Mouse (Mus musculus): Measurements from ENCODE around the gene Gpr152. TPM values are rescaled to one million over a fixed set of nuclear protein-coding genes. Genes with fewer than 3 reads are reported as not detected.
"Not testable (repeated sequence)": the region's sequence is repeated elsewhere in the genome, so short reads cannot be mapped to it uniquely, and the experiment has no call there.

The Gpr152 gene
- polyA plus RNA-seq, 1 experiment from 2014 or later, result not detected

- H3K9ac ChIP-seq (ENCODE audit: low read length), result no peak overlapping the region
- 81% methylated on average over 2 of the region's 2 CpGs for WGBS
- peaks cover 55% of the 10 kb centered on the region for H3K36me3 ChIP-seq (ENCODE audit: control insufficient read depth, insufficient read depth, low read length)
- peaks cover 10 to 14% of the 10 kb centered on the region in 2 experiments for H3K4me1 ChIP-seq (ENCODE audit: control insufficient read depth in 2 of 2, insufficient read depth in 2 of 2, low read length in 2 of 2)
- H3K4me2 ChIP-seq (ENCODE audit: low read length), result no peak overlapping the region
- H3K4me3 ChIP-seq (ENCODE audit: control insufficient read depth in 1 of 2, insufficient read depth in 1 of 2, low read depth in 1 of 2, low read length in 2 of 2), result no peak overlapping the region
- H3K27me3 ChIP-seq (ENCODE audit: control insufficient read depth, insufficient read depth, low read length), result no peaks in the 10 kb centered on the region
- H3K27ac ChIP-seq (replicated peaks in 1 of 2; ENCODE audit: control insufficient read depth in 1 of 2, insufficient read depth in 1 of 2, low read depth in 2 of 2, low read length in 2 of 2), result no peak overlapping the region
- H3K9me3 ChIP-seq (ENCODE audit: control insufficient read depth, low read length), result no peaks in the 10 kb centered on the region
- no peak for ATAC-seq (ENCODE audit: insufficient number of reproducible peaks, insufficient read depth, low FRiP score, low read depth)
Measured at GRCm38 (mm10) chr19:4131768-4132167, 7.8 kb upstream of the Gpr152 start.

- Histone ChIP-seq H3K9me3 (ENCODE audit: control insufficient read depth, low read length) (no peaks in the 10 kb centered on the region), H3K27me3 (ENCODE audit: control insufficient read depth, insufficient read depth, low read length) (0 out of 2 replicates have a peak, but pooled peaks cover 7% of the 10 kb centered on the region), H3K4me2 (ENCODE audit: low read length) (no peak overlapping the region), H3K9ac (ENCODE audit: low read length) (no peak overlapping the region), H3K4me3 (ENCODE audit: control insufficient read depth in 1 of 2, insufficient read depth in 1 of 2, low read depth in 1 of 2, low read length in 2 of 2) (no peak overlapping the region), H3K36me3 (ENCODE audit: control insufficient read depth, insufficient read depth, low read length) (peaks cover 38% of the 10 kb centered on the region), H3K4me1 (ENCODE audit: control insufficient read depth in 2 of 2, insufficient read depth in 2 of 2, low read length in 2 of 2) (peaks cover 8 to 9% of the 10 kb centered on the region in 2 experiments; a peak in 3 of 4 replicates), H3K27ac (replicated peaks in 1 of 2; ENCODE audit: control insufficient read depth in 1 of 2, insufficient read depth in 1 of 2, low read depth in 2 of 2, low read length in 2 of 2) (no peak overlapping the region)
- WGBS, result 82% methylated on average over 4 of the region's 4 CpGs
- ATAC-seq (ENCODE audit: insufficient number of reproducible peaks, insufficient read depth, low FRiP score, low read depth), result no peak
Measured at GRCm38 (mm10) chr19:4134354-4134753, 5.2 kb upstream of the Gpr152 start.

- not testable (repeated sequence) for H3K4me2 ChIP-seq (ENCODE audit: low read length); H3K9me3 ChIP-seq (ENCODE audit: control insufficient read depth, low read length); H3K4me3 ChIP-seq (ENCODE audit: control insufficient read depth in 1 of 2, insufficient read depth in 1 of 2, low read depth in 1 of 2, low read length in 2 of 2); ATAC-seq (ENCODE audit: insufficient number of reproducible peaks, insufficient read depth, low FRiP score, low read depth); H3K27me3 ChIP-seq (ENCODE audit: control insufficient read depth, insufficient read depth, low read length); H3K4me1 ChIP-seq (ENCODE audit: control insufficient read depth in 2 of 2, insufficient read depth in 2 of 2, low read length in 2 of 2); H3K9ac ChIP-seq (ENCODE audit: low read length); H3K27ac ChIP-seq (replicated peaks in 1 of 2; ENCODE audit: control insufficient read depth in 1 of 2, insufficient read depth in 1 of 2, low read depth in 2 of 2, low read length in 2 of 2)
- 79% methylated on average over 6 of the region's 6 CpGs for WGBS
- peaks cover 29% of the 10 kb centered on the region for H3K36me3 ChIP-seq (ENCODE audit: control insufficient read depth, insufficient read depth, low read length)
Measured at GRCm38 (mm10) chr19:4135229-4135962, 4.2 kb upstream of the Gpr152 start.

DNA sequence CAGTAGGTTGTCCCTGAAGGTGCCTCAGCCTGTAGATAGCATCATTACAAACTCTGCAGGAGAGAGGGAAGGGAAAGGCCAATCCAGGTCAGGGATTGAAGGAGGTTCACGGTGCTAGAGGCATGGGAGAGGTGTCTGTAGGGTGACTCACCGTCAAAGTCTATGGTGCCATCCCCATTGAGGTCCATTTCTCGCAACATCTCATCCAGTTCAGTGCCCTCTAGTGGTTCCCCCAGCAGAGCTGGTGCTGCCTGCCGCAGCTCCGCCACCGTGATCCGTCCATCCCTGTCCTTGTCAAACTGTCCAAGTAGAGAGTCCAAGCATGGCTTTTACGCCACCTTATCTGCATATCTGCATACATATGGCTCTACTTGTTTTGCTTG is 3.6 kb upstream of the Gpr152 start:
- H3K9me3 ChIP-seq (ENCODE audit: control insufficient read depth, low read length); H3K27ac ChIP-seq (replicated peaks in 1 of 2; ENCODE audit: control insufficient read depth in 1 of 2, insufficient read depth in 1 of 2, low read depth in 2 of 2, low read length in 2 of 2); ATAC-seq (ENCODE audit: insufficient number of reproducible peaks, insufficient read depth, low FRiP score, low read depth); H3K27me3 ChIP-seq (ENCODE audit: control insufficient read depth, insufficient read depth, low read length); H3K4me2 ChIP-seq (ENCODE audit: low read length); H3K4me1 ChIP-seq (ENCODE audit: control insufficient read depth in 2 of 2, insufficient read depth in 2 of 2, low read length in 2 of 2); H3K9ac ChIP-seq (ENCODE audit: low read length); H3K4me3 ChIP-seq (ENCODE audit: control insufficient read depth in 1 of 2, insufficient read depth in 1 of 2, low read depth in 1 of 2, low read length in 2 of 2): not testable (repeated sequence)
- whole genome bisulfite sequencing, result 14% methylated on average over 7 of the region's 8 CpGs
- H3K36me3 ChIP-seq (ENCODE audit: control insufficient read depth, insufficient read depth, low read length), result peaks cover 25% of the 10 kb centered on the region

- 0 out of 2 replicates have a peak, but pooled peaks cover 7% of the 10 kb centered on the region for H3K27me3 ChIP-seq (ENCODE audit: control insufficient read depth, insufficient read depth, low read length)
- H3K4me3 ChIP-seq (ENCODE audit: control insufficient read depth in 1 of 2, insufficient read depth in 1 of 2, low read depth in 1 of 2, low read length in 2 of 2), result no peak overlapping the region
- H3K9ac ChIP-seq (ENCODE audit: low read length), result no peak overlapping the region
- H3K36me3 ChIP-seq (ENCODE audit: control insufficient read depth, insufficient read depth, low read length), result peaks cover 20% of the 10 kb centered on the region
- no peaks in the 10 kb centered on the region; a peak in 1 of 4 replicates for H3K4me1 ChIP-seq (ENCODE audit: control insufficient read depth in 2 of 2, insufficient read depth in 2 of 2, low read length in 2 of 2)
- 81% methylated on average over 5 of the region's 5 CpGs for WGBS
- H3K4me2 ChIP-seq (ENCODE audit: low read length), result no peak overlapping the region
- no peak for ATAC-seq (ENCODE audit: insufficient number of reproducible peaks, insufficient read depth, low FRiP score, low read depth)
- no peaks in the 10 kb centered on the region for H3K9me3 ChIP-seq (ENCODE audit: control insufficient read depth, low read length)
- no peak overlapping the region for H3K27ac ChIP-seq (replicated peaks in 1 of 2; ENCODE audit: control insufficient read depth in 1 of 2, insufficient read depth in 1 of 2, low read depth in 2 of 2, low read length in 2 of 2)
Measured at GRCm38 (mm10) chr19:4136463-4136862, 3.1 kb upstream of the Gpr152 start.

GRCm38 (mm10) chr19:4137913-4138312 is 1.7 kb upstream of the Gpr152 start:
- H3K36me3 ChIP-seq (ENCODE audit: control insufficient read depth, insufficient read depth, low read length), result peaks cover 5% of the 10 kb centered on the region
- no peak for ATAC-seq (ENCODE audit: insufficient number of reproducible peaks, insufficient read depth, low FRiP score, low read depth)
- no peak overlapping the region for H3K4me3 ChIP-seq (ENCODE audit: control insufficient read depth in 1 of 2, insufficient read depth in 1 of 2, low read depth in 1 of 2, low read length in 2 of 2)
- 0 out of 2 replicates have a peak, but pooled peaks cover 7% of the 10 kb centered on the region for H3K27me3 ChIP-seq (ENCODE audit: control insufficient read depth, insufficient read depth, low read length)
- H3K27ac ChIP-seq (replicated peaks in 1 of 2; ENCODE audit: control insufficient read depth in 1 of 2, insufficient read depth in 1 of 2, low read depth in 2 of 2, low read length in 2 of 2), result no peak overlapping the region
- no peak overlapping the region for H3K9ac ChIP-seq (ENCODE audit: low read length)
- no peaks in the 10 kb centered on the region; a peak in 1 of 4 replicates for H3K4me1 ChIP-seq (ENCODE audit: control insufficient read depth in 2 of 2, insufficient read depth in 2 of 2, low read length in 2 of 2)
- H3K9me3 ChIP-seq (ENCODE audit: control insufficient read depth, low read length), result no peaks in the 10 kb centered on the region
- 87% methylated on average over 5 of the region's 5 CpGs for WGBS
- no peak overlapping the region for H3K4me2 ChIP-seq (ENCODE audit: low read length)

GRCm38 (mm10) chr19:4140147-4140546 is 560 bp downstream of the Gpr152 start:
- Histone ChIP-seq H3K4me2 (ENCODE audit: low read length) (no peak overlapping the region), H3K4me1 (ENCODE audit: control insufficient read depth in 2 of 2, insufficient read depth in 2 of 2, low read length in 2 of 2) (no peaks in the 10 kb centered on the region; a peak in 1 of 4 replicates), H3K27ac (replicated peaks in 1 of 2; ENCODE audit: control insufficient read depth in 1 of 2, insufficient read depth in 1 of 2, low read depth in 2 of 2, low read length in 2 of 2) (no peak overlapping the region), H3K36me3 (ENCODE audit: control insufficient read depth, insufficient read depth, low read length) (no peaks in the 10 kb centered on the region), H3K9me3 (ENCODE audit: control insufficient read depth, low read length) (no peaks in the 10 kb centered on the region), H3K27me3 (ENCODE audit: control insufficient read depth, insufficient read depth, low read length) (0 out of 2 replicates have a peak, but pooled peaks cover 7% of the 10 kb centered on the region), H3K4me3 (ENCODE audit: control insufficient read depth in 1 of 2, insufficient read depth in 1 of 2, low read depth in 1 of 2, low read length in 2 of 2) (no peak overlapping the region), H3K9ac (ENCODE audit: low read length) (no peak overlapping the region)
- 75% methylated on average over 6 of the region's 6 CpGs for WGBS
- no peak for ATAC-seq (ENCODE audit: insufficient number of reproducible peaks, insufficient read depth, low FRiP score, low read depth)

Measured in heart, embryonic 14.5 days (tissue).